Mouse (Mus musculus) adrenal gland, adult 2 months (tissue): ENCODE data around the gene Atg10. TPM values are rescaled to one million over a fixed set of nuclear protein-coding genes. Genes with fewer than 3 reads are reported as not detected.

ENCODE experiments used
- DNase-seq: peaks from one replicate; pipeline ENCODE4 v3.0.0; 2021
- polyA plus RNA-seq: library from polyadenylated mRNA; depleted of rRNA; stranded (reverse); fragments of >200 nt; gene quantifications from 2 replicates; pipeline ENCODE4 v1.2.3, GENCODE M21; 2012
- total RNA-seq, 2 experiments: library from RNA; stranded (reverse); gene quantifications; 2 replicates each; pipeline ENCODE4 v1.2.3; 2021

Gene Atg10
- total and polyA plus RNA-seq, 3 experiments: 0.37 to 20.2 (median 17.7) TPM

GRCm38 (mm10) chr13:91175347-91175746 is 48.4 kb downstream of the Atg10 start:
- no peak for DNase-seq

- DNase-seq: no peak
These were observed 51.8 kb downstream of the Atg10 start for GRCm38 (mm10) chr13:91171766-91172491.

- DNase-seq: no peak
These were observed 52.6 kb downstream of the Atg10 start for GRCm38 (mm10) chr13:91171205-91171604.

GRCm38 (mm10) chr13:91169529-91170319 is 54.0 kb downstream of the Atg10 start:
- no peak for DNase-seq

- DNase-seq: no peak
These were observed 55.3 kb downstream of the Atg10 start for GRCm38 (mm10) chr13:91168486-91168885.

GRCm38 (mm10) chr13:91167561-91167960 is 56.2 kb downstream of the Atg10 start:
- no peak for DNase-seq

GRCm38 (mm10) chr13:91166286-91166685 is 57.5 kb downstream of the Atg10 start:
- peak; percentile 60 for DNase-seq

- DNase-seq: peak; percentile 76
These were observed 58.6 kb downstream of the Atg10 start for GRCm38 (mm10) chr13:91165200-91165599.

GRCm38 (mm10) chr13:91163292-91163691 is 60.5 kb downstream of the Atg10 start:
- no peak for DNase-seq

GRCm38 (mm10) chr13:91162452-91162851 is 61.3 kb downstream of the Atg10 start:
- DNase-seq: no peak

- no peak for DNase-seq
These were observed 63.2 kb downstream of the Atg10 start for GRCm38 (mm10) chr13:91160616-91161015.

GRCm38 (mm10) chr13:91159881-91160280 is 63.9 kb downstream of the Atg10 start:
- DNase-seq: peak; percentile 61

GRCm38 (mm10) chr13:91157941-91158340 is 65.8 kb downstream of the Atg10 start:
- peak; percentile 66 for DNase-seq

- no peak for DNase-seq
These were observed 66.3 kb downstream of the Atg10 start for GRCm38 (mm10) chr13:91157429-91157828.

GRCm38 (mm10) chr13:91156949-91157348 is 66.8 kb downstream of the Atg10 start:
- no peak for DNase-seq

GRCm38 (mm10) chr13:91156308-91156707 is 67.5 kb downstream of the Atg10 start:
- DNase-seq: no peak

GRCm38 (mm10) chr13:91155429-91156207 is 68.2 kb downstream of the Atg10 start:
- DNase-seq: no peak

- DNase-seq: no peak
These were observed 69.1 kb downstream of the Atg10 start for GRCm38 (mm10) chr13:91154622-91155021.

GRCm38 (mm10) chr13:91136337-91136736 is 87.4 kb downstream of the Atg10 start:
- no peak for DNase-seq

- DNase-seq: no peak
These were observed 90.4 kb downstream of the Atg10 start for GRCm38 (mm10) chr13:91133334-91133890.

GRCm38 (mm10) chr13:91129071-91129470 is 94.7 kb downstream of the Atg10 start:
- DNase-seq: peak; percentile 77

GRCm38 (mm10) chr13:91128581-91128980 is 95.2 kb downstream of the Atg10 start:
- DNase-seq: no peak
